Mouse (Mus musculus) ES-CJ7 (cell line): Measurements from ENCODE around the gene Arhgap28.

Source experiments
- DNase-seq: peaks from one replicate; pipeline ENCODE4 v3.0.0; 2011; ENCODE audit warnings: low read depth, low spot score

Gene Arhgap28

DNA sequence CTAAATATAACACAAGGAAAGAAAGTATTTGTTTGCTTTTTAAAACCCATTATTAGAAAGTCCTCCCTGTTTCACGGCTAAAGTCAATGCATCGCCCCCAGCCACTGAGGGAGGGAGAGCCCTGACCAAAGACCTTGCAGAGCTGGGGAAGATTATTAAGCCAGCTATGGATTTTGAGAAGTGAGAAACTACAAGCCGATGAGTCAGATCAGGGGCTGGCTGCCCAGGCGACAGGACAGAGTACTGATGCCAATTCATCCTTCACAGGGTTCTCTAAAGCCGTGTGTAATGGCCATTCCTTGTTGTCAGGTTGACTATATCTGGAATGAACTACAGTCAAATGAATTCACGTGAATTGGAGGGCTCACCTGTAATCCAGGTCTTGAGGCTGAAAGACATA, 62.9 kb downstream of the Arhgap28 start:
- no peak for DNase-seq

- DNase-seq: no peak
These were observed 66.9 kb downstream of the Arhgap28 start for GRCm38 (mm10) chr17:67937050-67937449.

DNA sequence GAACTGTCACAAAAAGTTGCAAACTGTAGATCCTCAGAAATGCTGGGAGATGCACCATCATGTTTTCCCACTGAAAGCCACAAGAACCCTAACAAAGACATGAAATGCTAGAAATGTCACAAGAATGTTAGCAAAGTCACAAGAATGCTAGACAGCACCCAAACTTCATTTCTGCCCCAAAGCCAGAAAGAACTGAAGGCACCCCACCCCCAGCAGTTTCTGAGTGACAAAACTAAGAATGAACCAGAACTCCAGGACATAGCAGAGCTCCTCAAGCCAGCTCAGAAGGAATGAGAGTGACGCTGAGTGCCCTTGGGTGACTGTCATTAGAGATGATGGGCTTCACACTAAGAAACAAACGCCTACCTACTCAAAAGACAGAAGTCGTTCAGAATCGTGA, 68.4 kb downstream of the Arhgap28 start:
- no peak for DNase-seq

DNA sequence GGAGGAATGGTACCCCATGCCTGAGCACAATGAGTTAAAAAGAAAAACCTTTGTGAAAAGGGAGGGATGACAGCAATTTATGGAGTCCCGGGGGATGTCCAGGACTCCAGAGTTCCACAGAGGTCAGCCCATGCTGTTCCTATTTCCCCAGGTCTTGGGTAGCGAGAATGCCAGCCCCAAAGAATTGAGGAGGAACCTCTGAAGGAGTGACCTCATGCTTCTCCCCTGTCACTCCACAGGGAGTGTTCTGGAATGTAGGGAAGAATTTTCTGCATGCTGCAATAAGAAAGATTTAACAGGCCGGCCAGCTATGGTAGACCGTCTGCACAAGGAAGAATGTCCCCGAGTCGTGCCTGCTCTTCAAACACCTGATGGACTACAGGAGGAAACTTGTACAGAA, 72.5 kb downstream of the Arhgap28 start:
- no peak for DNase-seq

DNA sequence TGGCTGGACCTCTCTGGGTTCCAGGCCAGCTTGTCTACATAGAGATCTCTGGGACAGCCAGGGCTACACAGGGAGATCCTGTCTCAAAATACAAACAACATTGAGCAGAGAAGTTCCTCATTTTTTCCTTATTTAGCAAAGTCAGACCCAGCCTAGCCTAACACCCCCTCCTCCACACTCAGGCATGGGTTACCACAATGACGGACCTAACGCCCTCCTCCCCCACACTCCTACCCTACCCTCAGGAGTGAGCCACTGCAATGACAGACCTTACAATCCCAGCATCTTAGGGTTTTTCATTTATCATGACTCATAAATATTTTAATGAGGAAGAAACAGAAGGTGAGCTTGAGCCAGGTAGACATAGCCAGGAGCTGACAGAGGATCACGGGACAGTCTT, 73.0 kb downstream of the Arhgap28 start:
- no peak for DNase-seq

DNA sequence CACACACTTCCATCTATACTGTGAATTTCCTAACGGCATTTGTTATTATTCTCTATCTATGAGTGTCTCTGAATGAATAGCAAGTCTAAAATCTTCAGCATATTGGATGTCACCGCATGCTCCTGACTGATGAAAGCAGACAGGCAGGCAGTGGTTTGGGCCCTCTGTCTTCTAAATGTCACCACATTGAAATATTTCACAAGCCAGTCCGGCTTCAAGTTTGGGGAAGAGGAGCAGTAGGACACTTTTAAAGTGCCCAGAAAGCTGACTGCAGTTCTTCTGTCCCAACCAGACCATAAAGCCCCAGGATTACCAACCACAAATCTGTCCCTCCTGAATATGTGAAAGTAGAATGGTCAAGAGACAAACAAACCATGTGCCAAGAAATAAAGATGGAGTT, 73.5 kb downstream of the Arhgap28 start:
- DNase-seq: no peak

GRCm38 (mm10) chr17:67928280-67928679, 75.6 kb downstream of the Arhgap28 start:
- DNase-seq: no peak

- DNase-seq: no peak
These were observed 76.1 kb downstream of the Arhgap28 start for GRCm38 (mm10) chr17:67927864-67928263.

DNA sequence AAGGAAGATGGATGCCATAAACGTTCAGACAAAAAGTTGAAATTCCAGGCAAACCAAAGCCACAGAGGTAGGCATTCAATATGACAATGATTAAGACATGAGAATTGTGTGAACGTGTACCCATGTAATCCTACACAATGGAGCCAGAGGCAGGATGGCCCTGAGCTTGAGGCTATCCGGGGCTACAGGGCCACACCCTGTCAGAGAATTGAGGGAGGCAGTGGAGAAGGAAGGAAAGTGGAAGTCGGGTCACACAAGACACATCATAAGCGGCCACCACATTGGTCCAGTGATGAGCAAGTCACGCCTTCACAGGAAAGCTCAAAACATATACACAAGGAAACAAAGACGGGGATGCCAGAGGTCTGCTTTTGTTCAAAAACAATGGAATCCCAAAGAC, 84.0 kb downstream of the Arhgap28 start:
- no peak for DNase-seq

- no peak for DNase-seq
These were observed 85.7 kb downstream of the Arhgap28 start for GRCm38 (mm10) chr17:67918201-67918600.

- DNase-seq: peak; percentile 44
These were observed 87.0 kb downstream of the Arhgap28 start for GRCm38 (mm10) chr17:67916901-67917300.

- DNase-seq: peak; percentile 46
These were observed 91.3 kb downstream of the Arhgap28 start for GRCm38 (mm10) chr17:67912640-67913039.

GRCm38 (mm10) chr17:67912051-67912450, 91.9 kb downstream of the Arhgap28 start:
- DNase-seq: no peak

DNA sequence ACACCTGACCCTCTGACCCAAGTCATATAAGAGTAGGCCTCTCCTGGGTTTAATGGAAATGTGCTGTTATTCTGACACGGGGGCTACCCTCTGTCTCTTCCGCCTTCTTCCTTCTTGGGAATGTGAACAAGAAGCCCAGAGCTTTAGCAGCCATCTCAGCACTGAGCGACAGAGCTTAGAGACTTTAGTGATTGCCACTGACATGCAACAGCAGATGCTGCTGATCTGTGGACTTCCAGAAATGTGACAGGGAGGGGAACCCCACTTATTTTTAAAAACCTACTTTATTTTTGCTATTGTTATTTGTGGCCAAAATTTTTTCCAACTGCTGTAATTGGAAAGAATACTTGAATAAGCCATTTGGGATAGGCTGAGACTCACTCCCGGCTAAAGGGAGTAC, 95.4 kb downstream of the Arhgap28 start:
- DNase-seq: no peak

GRCm38 (mm10) chr17:67908137-67908536, 95.8 kb downstream of the Arhgap28 start:
- DNase-seq: no peak

- DNase-seq: no peak
These were observed 96.3 kb downstream of the Arhgap28 start for GRCm38 (mm10) chr17:67907532-67908054.

GRCm38 (mm10) chr17:67906236-67906635, 97.7 kb downstream of the Arhgap28 start:
- peak; percentile 21 for DNase-seq

GRCm38 (mm10) chr17:67904315-67904944, 99.5 kb downstream of the Arhgap28 start:
- DNase-seq: no peak

DNA sequence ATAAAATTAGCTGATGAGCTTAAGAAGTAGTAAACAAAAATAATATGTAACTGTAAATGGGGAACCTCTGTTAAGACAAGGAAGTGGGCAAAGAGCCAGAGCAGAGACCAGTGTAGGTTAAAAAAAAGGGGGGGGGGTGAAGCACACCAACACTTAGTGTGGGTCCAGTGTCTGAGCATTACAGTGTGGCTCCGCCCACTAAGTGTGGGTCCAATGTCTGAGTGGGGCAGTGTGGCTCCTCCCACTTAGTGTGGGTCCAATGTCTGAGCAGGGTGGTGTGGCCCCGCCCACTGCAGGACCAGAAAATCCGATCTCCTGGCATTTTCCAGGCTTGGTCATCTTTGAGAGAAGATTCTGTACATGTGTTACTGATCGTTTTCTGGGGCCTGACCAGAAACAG, 101.1 kb downstream of the Arhgap28 start:
- DNase-seq: no peak

GRCm38 (mm10) chr17:67901161-67901560, 102.8 kb downstream of the Arhgap28 start:
- DNase-seq: no peak

GRCm38 (mm10) chr17:67899376-67899775, 104.5 kb downstream of the Arhgap28 start:
- no peak for DNase-seq

GRCm38 (mm10) chr17:67896413-67896812, 107.5 kb downstream of the Arhgap28 start:
- DNase-seq: no peak

DNA sequence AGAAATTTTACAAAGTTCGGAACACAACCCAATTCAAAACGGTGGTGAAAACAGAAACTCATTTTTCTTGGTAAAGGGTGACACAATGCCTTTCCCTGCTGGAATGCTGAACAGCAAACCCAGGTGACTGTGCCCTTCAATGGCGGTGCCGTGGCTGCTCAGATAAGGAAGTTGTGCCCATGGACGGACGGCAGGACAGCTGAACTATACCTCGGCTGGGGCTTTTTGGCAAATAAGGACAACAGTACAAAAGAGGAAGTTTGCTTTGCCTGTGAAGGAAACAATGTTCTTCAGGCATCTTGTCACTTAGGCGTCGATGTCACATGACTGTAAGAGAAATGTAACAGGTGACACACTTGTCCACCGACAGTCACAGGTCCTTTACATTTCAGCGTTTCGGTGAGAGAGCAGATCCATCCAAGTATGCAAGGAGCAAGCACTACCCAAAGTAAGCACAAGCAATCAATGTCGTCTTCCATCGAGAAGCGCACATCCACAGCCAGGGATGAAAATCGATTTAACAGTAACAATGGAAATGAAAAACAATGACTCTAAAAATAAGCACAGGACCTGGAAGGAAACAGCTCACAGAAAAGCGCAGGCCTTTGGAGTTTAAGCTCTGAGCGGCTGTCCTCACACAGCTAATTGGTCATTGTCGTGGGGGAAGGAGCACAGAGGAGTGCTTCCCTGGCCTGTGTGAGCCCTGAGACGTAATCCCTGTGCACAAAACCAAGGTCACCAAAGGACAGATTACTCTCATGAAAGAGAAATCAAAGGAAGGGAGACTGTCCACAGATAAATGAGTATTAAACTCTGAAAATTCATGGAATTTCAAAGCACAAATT, 114.2 kb downstream of the Arhgap28 start:
- no peak for DNase-seq
